Mouse (Mus musculus) embryonic facial prominence, embryonic 10.5 days (tissue): Measurements from ENCODE around the gene Usp54. TPM values are rescaled to one million over a fixed set of nuclear protein-coding genes. Genes with fewer than 3 reads are reported as not detected.
A peak's percentile ranks its signal among the peaks of the same experiment; 100 is the strongest.

ENCODE experiments used
- DNase-seq: peaks from one replicate; pipeline ENCODE4 v3.0.0-alpha.2; 2017; ENCODE audit warnings: low spot score
- H3K27ac ChIP-seq: fragments of 300-500 bp; sonication (generic); replicated peaks from 2 replicates; pipeline ENCODE4 v1.5.1; 2016; ENCODE audit warnings: mild to moderate bottlenecking
- H3K27me3 ChIP-seq: fragments of 300-500 bp; sonication (generic); replicated peaks from 2 replicates; pipeline ENCODE4 v1.6.1; 2016; ENCODE audit warnings: low read depth, mild to moderate bottlenecking; ENCODE audit not compliant: poor library complexity, severe bottlenecking
- H3K36me3 ChIP-seq: fragments of 300-500 bp; sonication (generic); replicated peaks from 2 replicates; pipeline ENCODE4 v1.6.1; 2016; ENCODE audit warnings: mild to moderate bottlenecking, moderate library complexity
- H3K4me1 ChIP-seq: fragments of 300-500 bp; sonication (generic); 2 replicates; pipeline ENCODE4 v1.6.1; 2016
- H3K4me3 ChIP-seq: fragments of 300-500 bp; sonication (generic); 2 replicates; pipeline ENCODE4 v1.5.1; 2016; ENCODE audit warnings: mild to moderate bottlenecking, moderate library complexity
- H3K9me3 ChIP-seq: fragments of 300-500 bp; sonication (generic); 2 replicates; pipeline ENCODE4 v1.6.1; 2016; ENCODE audit warnings: mild to moderate bottlenecking
- WGBS: fragments of 180-500 bp; shearing (Covaris S2); methylation state at CpG from one replicate; pipeline ENCODE4 v1.1.7; 2016; 5-methylcytosine and 5-hydroxymethylcytosine counted together
- polyA plus RNA-seq: library from polyadenylated mRNA; unstranded; fragments of >200 nt; fragmentation: Nextera tagmentation; extraction: Ambion mirVana; gene quantifications from 2 replicates; pipeline ENCODE4 v1.2.1, GENCODE M21; 2016

Usp54 gene
- polyA plus RNA-seq, 1 experiment from 2014 or later, result 13.4 TPM

- Histone ChIP-seq H3K4me1 (no peaks in the 10 kb centered on the region), H3K36me3 (peaks cover 19% of the 10 kb centered on the region), H3K27me3 (no peaks in the 10 kb centered on the region), H3K27ac (no peak overlapping the region), H3K4me3 (no peak overlapping the region), H3K9me3 (no peaks in the 10 kb centered on the region)
- DNase-seq, result no peak
- 87% methylated on average over 2 of the region's 2 CpGs for WGBS
Measured at GRCm38 (mm10) chr14:20621903-20622302, 19.0 kb downstream of the Usp54 start.

GRCm38 (mm10) chr14:20619131-20619530 is 21.7 kb downstream of the Usp54 start:
- Histone ChIP-seq H3K4me3 (no peak overlapping the region), H3K27me3 (no peaks in the 10 kb centered on the region)
- no peak for DNase-seq

GRCm38 (mm10) chr14:20618211-20618610 is 22.7 kb downstream of the Usp54 start:
- no peaks in the 10 kb centered on the region for H3K4me1 ChIP-seq
- no peaks in the 10 kb centered on the region for H3K27me3 ChIP-seq
- 80% methylated on average over 5 of the region's 5 CpGs for WGBS
- no peak overlapping the region for H3K27ac ChIP-seq
- peaks cover 19% of the 10 kb centered on the region for H3K36me3 ChIP-seq
- no peak overlapping the region for H3K4me3 ChIP-seq
- H3K9me3 ChIP-seq, result no peaks in the 10 kb centered on the region
- no peak for DNase-seq

More at GRCm38 (mm10) chr14:20619131-20619530, 21.7 kb downstream of the Usp54 start:
- no peak overlapping the region for H3K27ac ChIP-seq
- H3K9me3 ChIP-seq, result no peaks in the 10 kb centered on the region
- H3K4me1 ChIP-seq, result no peaks in the 10 kb centered on the region
- peaks cover 19% of the 10 kb centered on the region for H3K36me3 ChIP-seq

- Histone ChIP-seq H3K27me3 (no peaks in the 10 kb centered on the region), H3K27ac (no peak overlapping the region), H3K9me3 (no peaks in the 10 kb centered on the region), H3K36me3 (peaks cover 19% of the 10 kb centered on the region), H3K4me3 (no peak overlapping the region), H3K4me1 (no peaks in the 10 kb centered on the region)
- DNase-seq, result no peak
- WGBS, result 51% methylated on average over 2 of the region's 2 CpGs
Measured at GRCm38 (mm10) chr14:20616421-20616820, 24.4 kb downstream of the Usp54 start.

- no peaks in the 10 kb centered on the region for H3K9me3 ChIP-seq
- WGBS, result 97% methylated on average over 2 of the region's 2 CpGs
- no peaks in the 10 kb centered on the region for H3K27me3 ChIP-seq
- no peaks in the 10 kb centered on the region for H3K4me1 ChIP-seq
- H3K4me3 ChIP-seq, result no peak overlapping the region
- H3K36me3 ChIP-seq, result peaks cover 9% of the 10 kb centered on the region
- H3K27ac ChIP-seq, result no peak overlapping the region
- no peak for DNase-seq
Measured at GRCm38 (mm10) chr14:20615075-20615474, 25.8 kb downstream of the Usp54 start.

GRCm38 (mm10) chr14:20612820-20613219 is 28.0 kb downstream of the Usp54 start:
- Histone ChIP-seq H3K9me3 (no peaks in the 10 kb centered on the region), H3K4me1 (no peaks in the 10 kb centered on the region), H3K36me3 (peaks cover under 1% of the 10 kb centered on the region; the same call in 1 of the 2 replicates), H3K4me3 (no peak overlapping the region), H3K27me3 (no peaks in the 10 kb centered on the region), H3K27ac (no peak overlapping the region)
- WGBS, result 93% methylated on average over 1 of the region's 1 CpGs
- DNase-seq, result no peak

- H3K9me3 ChIP-seq, result no peaks in the 10 kb centered on the region
- H3K36me3 ChIP-seq, result peaks cover 19% of the 10 kb centered on the region
- DNase-seq, result peak; percentile 21
- H3K4me1 ChIP-seq, result no peaks in the 10 kb centered on the region
- H3K27me3 ChIP-seq, result no peaks in the 10 kb centered on the region
- 81% methylated on average over 4 of the region's 4 CpGs for WGBS
- H3K27ac ChIP-seq, result no peak overlapping the region
- no peak overlapping the region for H3K4me3 ChIP-seq
Measured at GRCm38 (mm10) chr14:20610146-20610545, 30.7 kb downstream of the Usp54 start.

- no peak for DNase-seq
- no peak overlapping the region for H3K4me3 ChIP-seq
- no peaks in the 10 kb centered on the region for H3K9me3 ChIP-seq
- H3K36me3 ChIP-seq, result peaks cover 22% of the 10 kb centered on the region
- no peak overlapping the region for H3K27ac ChIP-seq
- H3K27me3 ChIP-seq, result no peaks in the 10 kb centered on the region
- 89% methylated on average over 3 of the region's 3 CpGs for WGBS
- H3K4me1 ChIP-seq, result no peaks in the 10 kb centered on the region
Measured at GRCm38 (mm10) chr14:20609519-20609918, 31.3 kb downstream of the Usp54 start.

- WGBS, result 89% methylated on average over 9 of the region's 9 CpGs
- peaks cover 32% of the 10 kb centered on the region for H3K36me3 ChIP-seq
Measured at GRCm38 (mm10) chr14:20607396-20608126, 33.3 kb downstream of the Usp54 start.

GRCm38 (mm10) chr14:20601287-20601686 is 39.6 kb downstream of the Usp54 start:
- H3K36me3 ChIP-seq, result peaks cover 17% of the 10 kb centered on the region
- WGBS, result 97% methylated on average over 1 of the region's 1 CpGs
- no peak for DNase-seq
- H3K9me3 ChIP-seq, result no peaks in the 10 kb centered on the region
- H3K4me3 ChIP-seq, result no peak overlapping the region
- no peaks in the 10 kb centered on the region for H3K27me3 ChIP-seq
- no peak overlapping the region for H3K27ac ChIP-seq
- peaks cover under 1% of the 10 kb centered on the region; the same call in 1 of the 2 replicates for H3K4me1 ChIP-seq

More at GRCm38 (mm10) chr14:20607396-20608126, 33.3 kb downstream of the Usp54 start:
- no peak overlapping the region for H3K27ac ChIP-seq
- no peaks in the 10 kb centered on the region for H3K9me3 ChIP-seq
- no peaks in the 10 kb centered on the region for H3K27me3 ChIP-seq
- no peaks in the 10 kb centered on the region for H3K4me1 ChIP-seq
- no peak for DNase-seq
- no peak overlapping the region for H3K4me3 ChIP-seq

GRCm38 (mm10) chr14:20600203-20600602 is 40.7 kb downstream of the Usp54 start:
- peaks cover 11% of the 10 kb centered on the region for H3K4me1 ChIP-seq
- WGBS, result 54% methylated on average over 2 of the region's 2 CpGs
- no peaks in the 10 kb centered on the region for H3K9me3 ChIP-seq
- no peak overlapping the region for H3K27ac ChIP-seq
- DNase-seq, result no peak
- H3K27me3 ChIP-seq, result no peaks in the 10 kb centered on the region
- H3K4me3 ChIP-seq, result no peak overlapping the region
- peaks cover 14% of the 10 kb centered on the region for H3K36me3 ChIP-seq

GRCm38 (mm10) chr14:20599542-20599941 is 41.3 kb downstream of the Usp54 start:
- H3K27me3 ChIP-seq, result no peaks in the 10 kb centered on the region
- no peak overlapping the region for H3K4me3 ChIP-seq
- no peaks in the 10 kb centered on the region for H3K9me3 ChIP-seq
- no peak for DNase-seq
- no peak overlapping the region for H3K27ac ChIP-seq
- 90% methylated on average over 2 of the region's 2 CpGs for WGBS
- H3K4me1 ChIP-seq, result peaks cover 11% of the 10 kb centered on the region
- peaks cover 10% of the 10 kb centered on the region for H3K36me3 ChIP-seq

- no peak overlapping the region for H3K4me3 ChIP-seq
- DNase-seq, result peak; percentile 11
- H3K9me3 ChIP-seq, result no peaks in the 10 kb centered on the region
- no peaks in the 10 kb centered on the region for H3K27me3 ChIP-seq
- H3K36me3 ChIP-seq, result peaks cover 1% of the 10 kb centered on the region
- peaks cover 11% of the 10 kb centered on the region for H3K4me1 ChIP-seq
- 20% methylated on average over 3 of the region's 3 CpGs for WGBS
- peak overlapping the region; percentile 44 for H3K27ac ChIP-seq
Measured at GRCm38 (mm10) chr14:20595781-20596180, 45.1 kb downstream of the Usp54 start.
